Mouse (Mus musculus) common myeloid progenitor, adult 5-6 weeks (primary cell): Measurements from ENCODE around the gene Slco1c1. TPM values are rescaled to one million over a fixed set of nuclear protein-coding genes. Genes with fewer than 3 reads are reported as not detected.
"Not testable (repeated sequence)": the region's sequence is repeated elsewhere in the genome, so short reads cannot be mapped to it uniquely, and the experiment has no call there.

Experiments
- ATAC-seq: replicated peaks from 2 replicates; pipeline ENCODE4 v1.8.0; 2016; ENCODE audit warnings: low read depth, mild to moderate bottlenecking, moderate TSS enrichment, inconsistent platforms; ENCODE audit not compliant: poor library complexity, severe bottlenecking
- total RNA-seq: library from RNA; stranded (forward); fragments of 200-1000, 187-1606 nt; gene quantifications from 2 replicates; pipeline ENCODE4 v1.2.3, GENCODE M21; 2017

Slco1c1 gene
- total RNA-seq, 1 experiment from 2014 or later: not detected

- no peak for ATAC-seq
These were observed 60.7 kb downstream of the Slco1c1 start for GRCm38 (mm10) chr6:141584791-141585403.

- ATAC-seq: no peak
These were observed 65.8 kb downstream of the Slco1c1 start for GRCm38 (mm10) chr6:141590002-141590401.

- ATAC-seq: not testable (repeated sequence)
These were observed 66.5 kb downstream of the Slco1c1 start for GRCm38 (mm10) chr6:141590598-141591200.

GRCm38 (mm10) chr6:141596081-141596480 lies 71.9 kb downstream of the Slco1c1 start:
- no peak for ATAC-seq

- no peak for ATAC-seq
These were observed 72.9 kb downstream of the Slco1c1 start for GRCm38 (mm10) chr6:141597037-141597436.

GRCm38 (mm10) chr6:141600940-141601339 lies 76.8 kb downstream of the Slco1c1 start:
- ATAC-seq: no peak

GRCm38 (mm10) chr6:141610702-141611260 lies 86.6 kb downstream of the Slco1c1 start:
- no peak for ATAC-seq

- no peak for ATAC-seq
These were observed 89.8 kb downstream of the Slco1c1 start for GRCm38 (mm10) chr6:141614017-141614416.

GRCm38 (mm10) chr6:141615348-141615747 lies 91.2 kb downstream of the Slco1c1 start:
- no peak for ATAC-seq

Other genes with a start within 250 kb of the Slco1c1 start
- not detected in 2 replicates for gene Slco1b2, start 105.2 kb downstream of the Slco1c1 start, total RNA-seq
- gene Gm5724, start 249.4 kb downstream of the Slco1c1 start, total RNA-seq: not detected in 2 replicates